In genomic region chr13:41084521-41084920, GRCm38 (mm10) we compare ENCODE assay signal across 27 mouse cellular contexts. TPM values are rescaled to one million over a fixed set of nuclear protein-coding genes. Genes with fewer than 3 reads are reported as not detected.
DNase-seq lines count a peak whose midpoint lies in the region; ATAC-seq and TF ChIP-seq lines count a peak whose summit lies in the region.
"Had no signal": no experiment of that assay in that cellular context is flagged by ENCODE, and none has a peak within 500 bp of the region (broad histone marks: within the 10 kb centered on the region; RNA-seq: fewer than 3 reads in every experiment).

No protein-coding gene starts in this region.

- in situ Hi-C loops in CH12.LX (cut with MboI; ENCODE audit: low pct_ligation_motif_present, low pct_unique_long_range_greater_than_20kb, low sequenced_read_pairs), result loop anchor here (10.0 kb wide), 1 partner anchor 150 kb away; no protein-coding TSS in a partner anchor

- H3K79me2 ChIP-seq in CH12.LX (replicated peaks; ENCODE audit: control insufficient read depth, extremely low read depth, insufficient read depth, poor library complexity, severe bottlenecking), result no peaks in the 10 kb centered on the region

- H3K4me3 ChIP-seq in CH12.LX (replicated peaks in 1 of 3; ENCODE audit: low read depth in 2 of 3, low read length in 2 of 3, poor library complexity in 1 of 3), result no peak overlapping the region
- H3K4me3 ChIP-seq: embryonic facial prominence, embryonic 12.5 days; forebrain, embryonic 12.5 days; heart, embryonic 13.5 days; hindbrain, embryonic 15.5 days had no signal

- no peak for TF ChIP-seq POLR2A in CH12.LX (IDR thresholded peaks at IDR 0.05; ENCODE audit: low read depth, low read length)

- no peak overlapping the region for H3K9ac ChIP-seq in CH12.LX (ENCODE audit: insufficient read depth, low read depth)
- H3K9ac ChIP-seq: embryonic facial prominence, embryonic 12.5 days; forebrain, embryonic 12.5 days; heart, embryonic 13.5 days; hindbrain, embryonic 15.5 days had no signal

- DNase-seq in 416B (ENCODE audit: low read depth) (peak; percentile 58), CH12.LX (ENCODE audit: extremely low read depth) (peak; percentile 11)
- no peak for DNase-seq in heart, postnatal 4 days
- DNase-seq in frontal cortex, postnatal 25 days (ENCODE audit: low spot score in 2 of 2), result no peak
- DNase-seq in gastrocnemius, adult 8-10 months (ENCODE audit: low spot score in 2 of 2), result no peak
- DNase-seq: adrenal gland, adult 8-10 months; adrenal gland, postnatal 36 days; B cell, adult 2 months; cerebellum, adult 11 months; cerebellum, adult 8-10 months; cerebellum, postnatal 14 days; gastrocnemius, postnatal 25 days; heart, adult 11 months; heart, postnatal 36 days had no signal

- TF ChIP-seq CTCF in CH12.LX (conservative IDR thresholded peaks at IDR 0.05 in 1 of 2, IDR thresholded peaks at IDR 0.05 in 1 of 2; ENCODE audit: low read depth in 2 of 2, low read length in 2 of 2), result no peak

- H3K4me2 ChIP-seq in CH12.LX (ENCODE audit: insufficient read depth, low read depth, poor library complexity, severe bottlenecking), result no peak overlapping the region
- H3K4me2 ChIP-seq: embryonic facial prominence, embryonic 12.5 days; forebrain, embryonic 12.5 days; heart, embryonic 13.5 days; hindbrain, embryonic 15.5 days had no signal

- dilution Hi-C loops in CH12.LX (cut with MboI; ENCODE audit: extremely low pct_ligation_motif_present, extremely low pct_unique_long_range_greater_than_20kb, low sequenced_read_pairs), result no loop called here

- peak; percentile 74 for ATAC-seq in common myeloid progenitor, adult 5-6 weeks (replicated peaks; ENCODE audit: low read depth, poor library complexity, severe bottlenecking)
- peak; percentile 82 for ATAC-seq in megakaryocyte progenitor cell, adult 5-6 weeks (replicated peaks; ENCODE audit: poor library complexity)
- ATAC-seq: forebrain, embryonic 16.5 days; intestine, embryonic 16.5 days had no signal

- H3K27ac ChIP-seq in CH12.LX (ENCODE audit: insufficient read depth, low read depth), result no peak overlapping the region
- H3K27ac ChIP-seq: embryonic facial prominence, embryonic 12.5 days; forebrain, embryonic 12.5 days; heart, embryonic 13.5 days; hindbrain, embryonic 15.5 days had no signal

- H3K27me3 ChIP-seq in CH12.LX (replicated peaks), result no peaks in the 10 kb centered on the region
- H3K27me3 ChIP-seq: embryonic facial prominence, embryonic 12.5 days had no signal

- TF ChIP-seq EP300 in CH12.LX (IDR thresholded peaks at IDR 0.05; ENCODE audit: low read length), result no peak

- TF ChIP-seq RAD21 in CH12.LX (IDR thresholded peaks at IDR 0.05; ENCODE audit: low read depth, low read length), result no peak

- no peaks in the 10 kb centered on the region for H3K36me3 ChIP-seq in CH12.LX (replicated peaks in 1 of 2; ENCODE audit: control insufficient read depth in 1 of 2, insufficient read depth in 1 of 2, low read length in 1 of 2)
- H3K36me3 ChIP-seq: embryonic facial prominence, embryonic 12.5 days; forebrain, embryonic 12.5 days; heart, embryonic 13.5 days; hindbrain, embryonic 15.5 days had no signal

- H3K9me3 ChIP-seq in CH12.LX (replicated peaks; ENCODE audit: low read length), result no peaks in the 10 kb centered on the region
- H3K9me3 ChIP-seq: embryonic facial prominence, embryonic 12.5 days; forebrain, embryonic 12.5 days; heart, embryonic 13.5 days; hindbrain, embryonic 15.5 days had no signal

- H3K4me1 ChIP-seq in CH12.LX (ENCODE audit: control insufficient read depth in 1 of 2, insufficient read depth in 2 of 2), result peaks cover 0 to 17% of the 10 kb centered on the region in 2 experiments; a peak in 2 of 4 replicates

TF ChIP-seq in CH12.LX, 34 proteins besides CTCF, POLR2A, EP300 and RAD21:
- TF ChIP-seq ZKSCAN1 (IDR thresholded peaks at IDR 0.05; ENCODE audit: borderline replicate concordance, low read depth, low read length), result no peak
- no peak for TF ChIP-seq CHD1 (IDR thresholded peaks at IDR 0.05; ENCODE audit: low read depth, low read length)
- TF ChIP-seq JUND (conservative IDR thresholded peaks at IDR 0.05; ENCODE audit: low read depth, low read length), result no peak
- TF ChIP-seq MAFK (IDR thresholded peaks at IDR 0.05; ENCODE audit: insufficient replicate concordance, low read length), result no peak
- no peak for TF ChIP-seq BHLHE40 (IDR thresholded peaks at IDR 0.05; ENCODE audit: low read depth, low read length)
- no peak for TF ChIP-seq KAT2A (IDR thresholded peaks at IDR 0.05; ENCODE audit: insufficient replicate concordance, low read length)
- no peak for TF ChIP-seq IRF4 (IDR thresholded peaks at IDR 0.05; ENCODE audit: low read depth, low read length)

RNA-seq across cellular contexts. Expression of gene Mak, which starts 5.0 kb away (rescaled TPM):
- total RNA-seq in CH12.LX (2012; rRNA removed) (not detected in 2 replicates), CH12.LX (2014; rRNA removed) (not detected in 2 replicates)
- polyA plus RNA-seq in CH12.LX (2012; ENCODE audit: insufficient read length, low read depth), result not detected in 2 replicates
- not detected in 2 replicates for total RNA-seq in common myeloid progenitor, adult 5-6 weeks (2017)
- 0.10 and 0.27 TPM in 2 replicates for total RNA-seq in megakaryocyte progenitor cell, adult 5-6 weeks (2015)
- total RNA-seq in megakaryocyte progenitor cell, adult 5-6 weeks (2017), result not detected in 2 replicates
- total RNA-seq in heart, postnatal 4 days (2021), result not detected
- not detected for total RNA-seq in gastrocnemius, adult 8-10 months (2022)
- total RNA-seq: adrenal gland, postnatal 36 days; gastrocnemius, adult 18-20 months; gastrocnemius, postnatal 25 days; heart, postnatal 36 days had no signal

RNA-seq across cellular contexts. Expression of gene Gcm2, which starts 26.3 kb away (rescaled TPM):
- total RNA-seq in CH12.LX (2012; rRNA removed) (1.4 and 2.4 TPM in 2 replicates), CH12.LX (2014; rRNA removed) (8.0 and 8.7 TPM in 2 replicates)
- 7.2 and 9.0 TPM in 2 replicates for polyA plus RNA-seq in CH12.LX (2012; ENCODE audit: insufficient read length, low read depth)
- not detected in 2 replicates for total RNA-seq in common myeloid progenitor, adult 5-6 weeks (2017)
- not detected in 2 replicates for total RNA-seq in megakaryocyte progenitor cell, adult 5-6 weeks (2015)
- not detected in 2 replicates for total RNA-seq in megakaryocyte progenitor cell, adult 5-6 weeks (2017)
- total RNA-seq in heart, postnatal 4 days (2021), result not detected
- not detected for total RNA-seq in gastrocnemius, adult 8-10 months (2022)
- total RNA-seq: adrenal gland, adult 8-10 months; adrenal gland, postnatal 36 days; gastrocnemius, adult 18-20 months; gastrocnemius, postnatal 25 days; heart, postnatal 36 days had no signal
- polyA plus RNA-seq: brain, embryonic 14.5 days; cortical plate, adult 2 months; forebrain, embryonic 12.5 days; forebrain, embryonic 16.5 days; frontal cortex, adult 2 months; heart, embryonic 13.5 days; heart, postnatal 0 days; hindbrain, embryonic 15.5 days; intestine, embryonic 16.5 days had no signal

RNA-seq across cellular contexts. Expression of gene Sycp2l, which starts 29.6 kb away (rescaled TPM):
- 0.21 TPM in 1 of 2 replicates, not detected in the other for total RNA-seq in CH12.LX (2012; rRNA removed)
- 0.36 and 1.0 TPM in 2 replicates for total RNA-seq in CH12.LX (2014; rRNA removed)
- 1.3 and 1.9 TPM in 2 replicates for polyA plus RNA-seq in CH12.LX (2012; ENCODE audit: insufficient read length, low read depth)
- not detected in 2 replicates for total RNA-seq in common myeloid progenitor, adult 5-6 weeks (2017)
- total RNA-seq in megakaryocyte progenitor cell, adult 5-6 weeks (2015), result not detected in 2 replicates
- not detected in 2 replicates for total RNA-seq in megakaryocyte progenitor cell, adult 5-6 weeks (2017)
- not detected for total RNA-seq in heart, postnatal 4 days (2021)
- not detected for total RNA-seq in gastrocnemius, adult 8-10 months (2022)
- total RNA-seq: adrenal gland, adult 8-10 months; adrenal gland, postnatal 36 days; gastrocnemius, adult 18-20 months; heart, postnatal 36 days had no signal
- polyA plus RNA-seq: brain, embryonic 14.5 days; forebrain, embryonic 12.5 days; forebrain, embryonic 16.5 days; heart, postnatal 0 days; hindbrain, embryonic 15.5 days had no signal

Comparison
In these comparisons a context has a peak if more than half of its experiments do, and no peak if none do; other contexts are left out.
1. DNase-seq: peak in 416B (single experiment) and CH12.LX (single experiment); none in heart, postnatal 4 days (single experiment), frontal cortex, postnatal 25 days (0 of 2) and gastrocnemius, adult 8-10 months (0 of 2).